Mouse (Mus musculus): ENCODE measurements around the gene Cdk14. TPM values are rescaled to one million over a fixed set of nuclear protein-coding genes. Genes with fewer than 3 reads are reported as not detected.
A peak's percentile ranks its signal among the peaks of the same experiment; 100 is the strongest.

The Cdk14 gene
- polyA plus RNA-seq, 1 experiment from 2014 or later = 13.8 TPM

DNA sequence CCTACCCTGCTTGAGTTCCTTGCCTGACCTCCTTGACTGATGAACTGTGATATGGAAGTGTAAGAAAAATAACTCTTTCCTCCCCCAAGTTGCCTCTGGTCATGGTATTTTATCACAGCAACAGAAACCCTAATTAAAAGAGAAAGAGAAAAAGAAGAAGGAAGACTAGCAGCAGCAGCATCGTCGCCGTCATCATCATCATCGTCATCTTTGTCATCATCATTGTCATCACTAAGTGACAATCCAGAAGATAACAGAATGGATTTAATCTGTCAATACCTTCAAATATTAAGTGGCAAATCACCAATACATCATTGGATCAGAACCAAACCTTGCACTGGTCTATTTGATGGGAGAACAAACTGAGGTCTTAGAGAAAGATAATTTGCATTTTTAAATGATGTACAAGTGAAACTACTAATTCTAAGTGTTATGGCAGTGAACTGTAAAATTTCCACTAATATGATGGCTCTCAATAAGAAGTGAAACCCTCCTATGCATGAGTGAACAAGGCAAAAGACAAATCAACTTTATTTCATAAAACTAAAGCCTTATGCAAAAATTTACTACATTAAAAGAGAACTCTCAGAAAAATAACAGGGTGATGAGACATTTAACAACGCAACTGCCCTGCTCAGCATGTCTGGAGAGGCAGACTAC, 225.4 kb downstream of the Cdk14 start:
- 93% methylated on average over 5 of the region's 5 CpGs for WGBS
- no peaks in the 10 kb centered on the region for H3K4me1 ChIP-seq
- H3K9ac ChIP-seq = no peak overlapping the region
- no peaks in the 10 kb centered on the region for H3K36me3 ChIP-seq
- H3K27me3 ChIP-seq = no peaks in the 10 kb centered on the region
- H3K9me3 ChIP-seq (replicated peaks) = no peaks in the 10 kb centered on the region
- no peak for ATAC-seq (replicated peaks; ENCODE audit: low FRiP score)
- H3K4me2 ChIP-seq = no peak overlapping the region
- H3K27ac ChIP-seq = no peak overlapping the region
- H3K4me3 ChIP-seq (replicated peaks) = no peak overlapping the region

DNA sequence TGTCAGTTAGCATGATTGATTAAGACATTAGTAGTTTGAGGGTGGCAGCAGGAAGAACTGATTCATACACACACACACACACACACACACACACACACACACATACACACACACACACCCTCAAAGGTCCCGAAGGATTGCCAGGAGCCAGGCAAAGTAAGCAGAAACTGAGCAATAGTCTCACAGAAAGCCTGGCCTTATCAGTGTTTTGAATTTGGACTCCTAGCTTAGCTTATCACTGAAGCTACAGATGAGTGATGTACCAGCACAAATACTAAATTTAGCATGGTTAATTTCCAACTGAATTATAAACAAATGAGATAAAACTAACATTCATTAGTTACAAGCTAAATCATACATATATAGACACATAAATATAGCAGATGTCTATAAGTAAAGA, 230.5 kb downstream of the Cdk14 start:
- WGBS = 80% methylated on average over 1 of the region's 1 CpGs
- ATAC-seq (replicated peaks; ENCODE audit: low FRiP score) = no peak
- no peak overlapping the region for H3K9ac ChIP-seq
- H3K4me3 ChIP-seq (replicated peaks) = no peak overlapping the region
- H3K27ac ChIP-seq = no peak overlapping the region
- no peak overlapping the region for H3K4me2 ChIP-seq
- no peaks in the 10 kb centered on the region for H3K27me3 ChIP-seq
- H3K4me1 ChIP-seq = no peaks in the 10 kb centered on the region
- H3K9me3 ChIP-seq (replicated peaks) = no peaks in the 10 kb centered on the region
- H3K36me3 ChIP-seq = no peaks in the 10 kb centered on the region

DNA sequence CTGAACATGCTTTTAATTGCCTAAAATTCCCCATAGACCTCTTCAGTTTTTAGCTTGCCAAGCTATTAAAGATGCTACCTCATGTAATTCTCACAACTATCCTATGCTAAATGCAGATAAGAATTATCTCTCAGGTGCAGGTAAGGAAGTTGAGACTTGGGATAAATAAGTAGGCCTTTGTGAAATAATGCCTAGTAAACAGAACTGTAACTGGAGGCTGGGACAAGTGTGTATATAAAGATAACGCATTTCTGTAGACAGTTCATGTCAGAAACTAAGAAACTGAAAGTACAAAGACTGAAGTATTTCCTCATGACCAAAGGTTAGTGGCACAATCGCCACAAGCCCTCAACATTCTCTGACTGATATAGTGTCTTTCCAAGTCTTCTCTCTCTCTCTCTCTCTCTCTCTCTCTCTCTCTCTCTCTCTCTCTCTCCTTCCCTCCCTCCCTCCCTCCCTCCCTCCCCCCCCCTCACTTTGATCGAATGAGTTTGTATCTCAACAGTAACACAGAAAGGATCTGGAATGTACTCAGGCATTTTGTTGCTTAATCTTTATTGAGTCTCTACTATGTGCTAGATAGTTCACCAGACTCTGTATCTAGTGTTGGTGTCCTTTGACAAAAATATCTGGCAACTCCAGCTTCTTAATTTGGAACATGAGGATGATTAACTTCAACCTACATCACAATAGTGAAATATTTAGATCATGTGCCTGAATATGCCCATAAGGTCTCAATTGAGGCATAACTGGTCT, 233.9 kb downstream of the Cdk14 start:
- Histone ChIP-seq H3K4me2 (no peak overlapping the region), H3K9me3 (replicated peaks) (no peaks in the 10 kb centered on the region), H3K27ac (no peak overlapping the region), H3K4me1 (no peaks in the 10 kb centered on the region), H3K9ac (no peak overlapping the region), H3K36me3 (no peaks in the 10 kb centered on the region), H3K27me3 (no peaks in the 10 kb centered on the region), H3K4me3 (replicated peaks) (no peak overlapping the region)
- ATAC-seq (replicated peaks; ENCODE audit: low FRiP score) = peak; percentile 46; the same call in 1 of the 2 replicates
- WGBS = 81% methylated on average over 3 of the region's 3 CpGs

DNA sequence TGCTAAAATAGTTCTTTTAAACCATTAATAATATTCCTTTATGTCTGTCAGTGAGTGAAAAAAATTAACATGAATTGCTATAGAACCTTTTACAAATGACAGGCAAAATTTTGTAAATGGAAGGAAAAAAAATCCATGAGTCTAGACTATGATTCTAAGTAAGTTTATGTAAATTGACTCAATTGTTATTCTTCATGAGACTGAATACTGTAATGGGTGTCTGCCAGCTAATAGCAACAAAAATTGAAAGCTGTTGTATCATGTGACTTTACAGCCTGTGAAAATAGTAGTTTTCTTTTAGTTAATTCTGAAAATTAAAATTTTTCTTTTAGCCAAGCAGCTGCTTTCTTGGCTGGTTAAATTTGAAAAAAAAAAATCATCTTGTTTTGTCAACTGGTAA, 234.6 kb downstream of the Cdk14 start:
- H3K9ac ChIP-seq = no peak overlapping the region
- no peak overlapping the region for H3K4me2 ChIP-seq
- H3K27me3 ChIP-seq = no peaks in the 10 kb centered on the region
- H3K27ac ChIP-seq = no peak overlapping the region
- no peaks in the 10 kb centered on the region for H3K36me3 ChIP-seq
- H3K4me1 ChIP-seq = no peaks in the 10 kb centered on the region
- H3K4me3 ChIP-seq (replicated peaks) = no peak overlapping the region
- ATAC-seq (replicated peaks; ENCODE audit: low FRiP score) = no peak
- no peaks in the 10 kb centered on the region for H3K9me3 ChIP-seq (replicated peaks)

DNA sequence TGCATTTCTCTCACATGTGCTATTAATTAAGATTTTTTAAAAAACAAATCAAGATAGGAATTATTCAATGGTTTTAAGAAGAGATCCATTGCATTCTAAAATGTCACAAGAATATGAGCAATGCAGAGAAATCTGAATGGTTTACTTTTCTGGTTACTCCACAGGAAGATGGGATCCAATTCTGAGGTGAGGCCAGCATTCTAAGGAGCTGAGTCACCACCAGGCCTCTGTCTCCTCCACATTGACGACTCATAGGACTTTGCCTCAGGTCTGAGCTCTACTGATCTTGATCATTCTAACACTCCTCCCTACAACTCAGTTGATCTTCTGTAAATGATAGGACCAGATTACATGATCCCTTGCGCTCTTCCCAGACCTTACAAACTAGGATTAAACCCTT, 239.4 kb downstream of the Cdk14 start:
- peak; percentile 40; the same call in 1 of the 2 replicates for ATAC-seq (replicated peaks; ENCODE audit: low FRiP score)
- Histone ChIP-seq H3K9me3 (replicated peaks) (no peaks in the 10 kb centered on the region), H3K36me3 (no peaks in the 10 kb centered on the region), H3K27me3 (no peaks in the 10 kb centered on the region), H3K27ac (peak overlapping the region; percentile 37; the same call in 1 of the 2 replicates), H3K4me3 (replicated peaks) (no peak overlapping the region), H3K9ac (no peak overlapping the region), H3K4me1 (no peaks in the 10 kb centered on the region), H3K4me2 (no peak overlapping the region)
- 64% methylated on average over 2 of the region's 2 CpGs for WGBS

DNA sequence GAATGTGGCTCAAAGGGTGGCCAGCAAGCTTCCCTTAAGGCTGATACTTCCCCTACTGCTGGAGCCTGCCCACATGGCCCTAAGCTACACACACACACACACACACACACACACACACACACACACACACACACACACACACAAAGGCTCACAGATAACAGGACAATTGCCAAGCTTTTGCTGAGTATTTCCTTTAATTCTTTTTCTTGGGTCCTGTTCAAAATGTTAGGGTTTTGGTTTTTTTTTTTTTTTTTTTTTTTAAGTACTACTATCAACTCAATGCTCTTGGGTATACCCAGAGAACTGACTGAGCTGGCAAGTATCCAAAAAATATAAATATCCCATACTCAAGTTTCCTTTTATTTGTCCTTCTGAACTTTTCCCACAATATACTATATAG, 239.8 kb downstream of the Cdk14 start:
- H3K9ac ChIP-seq = no peak overlapping the region
- no peaks in the 10 kb centered on the region for H3K4me1 ChIP-seq
- no peaks in the 10 kb centered on the region for H3K27me3 ChIP-seq
- no peaks in the 10 kb centered on the region for H3K36me3 ChIP-seq
- H3K4me3 ChIP-seq (replicated peaks) = no peak overlapping the region
- ATAC-seq (replicated peaks; ENCODE audit: low FRiP score) = peak; percentile 62; the same call in 1 of the 2 replicates
- no peak overlapping the region for H3K27ac ChIP-seq
- H3K9me3 ChIP-seq (replicated peaks) = no peaks in the 10 kb centered on the region
- no peak overlapping the region for H3K4me2 ChIP-seq

DNA sequence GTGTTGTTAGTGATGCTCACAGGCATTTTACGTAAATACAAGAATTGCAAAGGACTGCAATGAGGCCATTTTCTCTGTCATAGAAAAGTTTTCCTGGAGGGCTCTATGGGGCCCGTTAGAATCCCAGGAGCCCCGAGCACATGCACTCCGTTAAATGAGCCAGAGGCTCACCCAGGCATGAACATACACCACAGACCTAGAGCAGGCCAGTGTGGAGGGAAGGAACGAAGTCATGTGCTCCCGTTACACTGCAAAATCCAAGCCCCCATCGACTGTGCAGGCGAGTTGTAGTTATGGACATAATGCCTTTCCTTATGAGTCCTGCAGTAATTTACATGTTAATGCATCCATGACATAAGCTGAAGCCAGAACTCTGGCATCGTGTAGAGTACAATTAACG, 244.1 kb downstream of the Cdk14 start:
- no peaks in the 10 kb centered on the region for H3K4me1 ChIP-seq
- no peak for ATAC-seq (replicated peaks; ENCODE audit: low FRiP score)
- H3K27ac ChIP-seq = no peak overlapping the region
- H3K27me3 ChIP-seq = no peaks in the 10 kb centered on the region
- WGBS = 75% methylated on average over 10 of the region's 10 CpGs
- H3K9me3 ChIP-seq (replicated peaks) = no peaks in the 10 kb centered on the region
- no peak overlapping the region for H3K4me2 ChIP-seq
- H3K9ac ChIP-seq = no peak overlapping the region
- no peaks in the 10 kb centered on the region for H3K36me3 ChIP-seq
- no peak overlapping the region for H3K4me3 ChIP-seq (replicated peaks)

DNA sequence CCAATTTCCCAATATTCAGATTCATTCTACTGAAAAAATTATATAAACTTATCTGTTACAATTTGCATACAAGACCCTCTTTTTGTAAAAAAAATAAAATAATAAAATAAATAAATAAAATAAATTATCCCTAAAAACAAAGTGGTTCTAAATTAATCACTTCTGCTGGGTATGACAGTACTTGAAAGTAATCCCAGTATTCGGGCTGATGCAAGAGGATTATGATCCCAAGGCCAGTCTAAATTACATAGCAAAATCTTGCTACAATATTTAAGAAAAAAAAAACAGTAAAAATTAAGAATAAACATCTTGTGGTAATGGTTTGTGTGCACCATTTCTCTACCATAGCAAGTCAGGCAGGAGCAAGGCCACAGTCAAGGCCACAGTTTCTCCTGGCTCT, 244.5 kb downstream of the Cdk14 start:
- no peak overlapping the region for H3K9ac ChIP-seq

DNA sequence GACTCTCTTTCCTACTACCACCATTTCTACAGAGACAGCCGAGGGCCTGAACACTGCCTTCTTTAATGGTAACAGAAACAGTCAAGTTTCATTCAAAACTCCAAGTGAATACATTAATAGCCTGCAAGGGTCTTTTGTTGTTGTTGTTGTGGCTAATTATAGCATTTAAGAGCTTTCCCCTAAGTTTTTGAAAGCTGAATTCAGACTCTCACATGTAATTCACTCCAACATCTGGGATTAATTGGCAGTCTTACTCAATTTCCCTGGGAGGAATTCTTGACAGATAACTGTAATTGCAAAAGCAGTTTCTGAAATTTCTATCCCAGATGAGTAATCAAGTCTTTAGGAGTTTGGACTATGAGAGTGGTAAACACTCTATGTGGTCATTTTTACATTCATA, 245.0 kb downstream of the Cdk14 start:
- H3K9ac ChIP-seq = no peak overlapping the region
- no peak overlapping the region for H3K27ac ChIP-seq
- H3K36me3 ChIP-seq = no peaks in the 10 kb centered on the region
- no peak for ATAC-seq (replicated peaks; ENCODE audit: low FRiP score)
- H3K27me3 ChIP-seq = no peaks in the 10 kb centered on the region
- H3K9me3 ChIP-seq (replicated peaks) = no peaks in the 10 kb centered on the region
- no peaks in the 10 kb centered on the region for H3K4me1 ChIP-seq
- H3K4me3 ChIP-seq (replicated peaks) = no peak overlapping the region
- WGBS = 82% methylated on average over 1 of the region's 1 CpGs
- no peak overlapping the region for H3K4me2 ChIP-seq

More for the DNA sequence above, 244.5 kb downstream of the Cdk14 start:
- Histone ChIP-seq H3K9me3 (replicated peaks) (no peaks in the 10 kb centered on the region), H3K4me2 (no peak overlapping the region), H3K27ac (no peak overlapping the region), H3K27me3 (no peaks in the 10 kb centered on the region), H3K4me1 (no peaks in the 10 kb centered on the region), H3K36me3 (no peaks in the 10 kb centered on the region), H3K4me3 (replicated peaks) (no peak overlapping the region)
- WGBS = 89% methylated on average over 1 of the region's 1 CpGs
- no peak for ATAC-seq (replicated peaks; ENCODE audit: low FRiP score)

DNA sequence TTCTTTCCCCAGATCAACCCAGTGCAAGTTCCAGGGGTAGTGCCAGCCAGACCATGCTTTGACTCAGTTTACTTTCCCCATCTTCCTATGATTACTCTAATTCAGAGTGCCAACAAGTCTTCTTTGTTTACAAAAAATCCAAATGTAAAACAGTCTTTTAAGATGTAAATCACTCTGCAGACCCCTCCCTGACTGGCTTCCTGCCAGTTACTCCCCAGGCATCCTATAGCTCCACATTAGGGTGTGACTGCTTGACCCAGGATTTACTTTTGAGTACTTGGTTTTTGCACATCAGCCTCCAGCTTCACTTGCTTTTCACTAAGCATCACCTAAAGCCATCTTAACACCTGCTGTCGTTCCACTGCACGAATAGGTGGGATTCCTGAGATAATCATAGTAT, 254.0 kb downstream of the Cdk14 start:
- H3K4me2 ChIP-seq = no peak overlapping the region
- no peak overlapping the region for H3K9ac ChIP-seq
- no peaks in the 10 kb centered on the region for H3K4me1 ChIP-seq
- no peaks in the 10 kb centered on the region for H3K27me3 ChIP-seq
- WGBS = 41% methylated on average over 2 of the region's 2 CpGs
- H3K4me3 ChIP-seq (replicated peaks) = no peak overlapping the region
- H3K9me3 ChIP-seq (replicated peaks) = no peaks in the 10 kb centered on the region
- no peaks in the 10 kb centered on the region for H3K36me3 ChIP-seq
- no peak for ATAC-seq (replicated peaks; ENCODE audit: low FRiP score)
- H3K27ac ChIP-seq = no peak overlapping the region

DNA sequence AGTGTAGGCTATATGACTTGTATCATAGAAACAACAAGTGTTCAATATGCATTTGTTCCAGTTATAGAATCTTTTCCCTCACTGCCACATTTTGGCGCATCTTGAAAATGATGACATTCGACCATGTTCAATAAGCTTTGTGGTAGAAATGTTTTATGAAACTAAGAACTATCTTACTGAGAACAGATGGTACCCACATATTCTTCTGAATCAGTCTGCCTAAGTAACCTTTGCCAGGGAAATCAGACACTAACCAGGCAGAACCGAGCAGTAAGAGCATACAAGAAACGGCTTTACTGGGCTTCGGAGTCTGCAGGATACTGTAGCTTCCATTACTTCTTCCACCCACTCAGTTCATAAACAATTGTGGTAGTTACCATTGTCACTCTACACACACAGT, 255.8 kb downstream of the Cdk14 start:
- Histone ChIP-seq H3K4me1 (no peaks in the 10 kb centered on the region), H3K27ac (no peak overlapping the region), H3K36me3 (no peaks in the 10 kb centered on the region), H3K9me3 (replicated peaks) (no peaks in the 10 kb centered on the region), H3K27me3 (no peaks in the 10 kb centered on the region), H3K4me3 (replicated peaks) (no peak overlapping the region), H3K4me2 (no peak overlapping the region), H3K9ac (no peak overlapping the region)
- ATAC-seq (replicated peaks; ENCODE audit: low FRiP score) = no peak
- WGBS = 92% methylated on average over 5 of the region's 5 CpGs

DNA sequence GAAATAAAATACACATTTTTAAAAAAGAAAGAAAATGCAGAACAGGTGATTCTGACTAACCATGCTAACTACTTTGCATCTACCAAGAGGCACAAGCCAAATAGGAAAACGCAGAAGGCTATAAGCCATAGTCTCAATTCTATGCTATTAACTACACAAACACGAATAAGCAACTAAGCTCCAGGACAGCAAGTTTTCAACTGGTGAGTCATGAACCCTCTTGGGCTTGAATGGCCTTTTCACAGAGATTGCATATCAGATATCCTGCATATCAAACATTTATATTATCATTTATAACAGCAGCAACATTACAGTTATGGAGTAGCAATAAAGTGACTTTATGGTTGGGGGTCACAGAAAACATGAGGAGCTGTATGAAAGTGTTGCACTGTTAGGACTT, 256.3 kb downstream of the Cdk14 start:
- Histone ChIP-seq H3K36me3 (no peaks in the 10 kb centered on the region), H3K27me3 (no peaks in the 10 kb centered on the region), H3K4me3 (replicated peaks) (no peak overlapping the region), H3K27ac (no peak overlapping the region), H3K9ac (no peak overlapping the region), H3K4me1 (no peaks in the 10 kb centered on the region), H3K4me2 (no peak overlapping the region), H3K9me3 (replicated peaks) (no peaks in the 10 kb centered on the region)
- 91% methylated on average over 2 of the region's 2 CpGs for whole genome bisulfite sequencing
- no peak for ATAC-seq (replicated peaks; ENCODE audit: low FRiP score)

DNA sequence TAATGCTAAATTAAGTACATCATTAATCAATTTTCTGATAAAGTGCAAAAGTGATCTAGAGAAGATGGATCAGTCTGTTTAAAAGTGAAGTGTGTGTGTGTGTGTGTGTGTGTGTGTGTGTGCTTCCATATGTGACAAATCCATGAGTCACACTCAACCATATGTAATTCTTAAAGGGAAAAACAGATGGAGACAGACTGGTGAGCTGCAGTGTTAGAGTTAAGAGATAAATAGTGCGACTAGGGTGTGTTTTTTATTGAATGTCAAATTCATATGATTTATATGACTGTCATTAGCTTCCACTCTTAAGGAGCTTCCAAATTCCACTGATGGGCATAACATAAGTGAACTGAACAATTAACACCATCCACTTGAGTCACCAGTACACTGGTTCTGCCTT, 260.6 kb downstream of the Cdk14 start:
- Histone ChIP-seq H3K36me3 (no peaks in the 10 kb centered on the region), H3K4me3 (replicated peaks) (no peak overlapping the region), H3K4me2 (no peak overlapping the region), H3K27me3 (no peaks in the 10 kb centered on the region), H3K27ac (no peak overlapping the region), H3K4me1 (no peaks in the 10 kb centered on the region), H3K9me3 (replicated peaks) (no peaks in the 10 kb centered on the region), H3K9ac (no peak overlapping the region)
- ATAC-seq (replicated peaks; ENCODE audit: low FRiP score) = no peak
- 75% methylated on average over 1 of the region's 1 CpGs for WGBS
